Mouse (Mus musculus) heart, adult 18-20 months (tissue): ENCODE measurements around the gene Fstl4. TPM values are rescaled to one million over a fixed set of nuclear protein-coding genes. Genes with fewer than 3 reads are reported as not detected.

Experiments used
- DNase-seq, 2 experiments: peaks; one replicate each; pipeline ENCODE4 v3.0.0; 2021 to 2022; ENCODE audit warnings: mixed read lengths in 1 of 2
- total RNA-seq, 2 experiments: library from RNA; stranded (reverse); gene quantifications; 2 replicates each; pipeline ENCODE4 v1.2.3; 2021

Gene Fstl4
- total RNA-seq, 2 experiments from 2014 or later: 2.8 to 5.6 TPM

DNA sequence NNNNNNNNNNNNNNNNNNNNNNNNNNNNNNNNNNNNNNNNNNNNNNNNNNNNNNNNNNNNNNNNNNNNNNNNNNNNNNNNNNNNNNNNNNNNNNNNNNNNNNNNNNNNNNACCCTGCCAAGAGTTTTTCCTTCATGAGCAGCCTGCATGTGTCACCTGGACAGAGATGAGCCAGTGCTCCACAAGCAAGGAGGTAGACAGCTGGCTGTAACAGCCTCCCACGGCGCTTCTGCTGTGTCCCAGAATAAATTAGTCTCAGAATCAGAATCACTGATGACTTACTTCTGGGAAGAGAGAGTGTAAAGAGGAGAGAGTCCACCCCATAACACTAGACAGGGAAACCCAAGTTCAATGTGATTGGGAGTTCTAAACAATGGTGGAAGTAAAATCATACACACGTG lies 464.6 kb downstream of the Fstl4 start:
- no peak for DNase-seq

GRCm38 (mm10) chr11:53231836-53232235 lies 467.4 kb downstream of the Fstl4 start:
- no peak for DNase-seq

- no peak for DNase-seq
Observed at GRCm38 (mm10) chr11:53233590-53233989, 469.2 kb downstream of the Fstl4 start.
